In the genomic region with DNA sequence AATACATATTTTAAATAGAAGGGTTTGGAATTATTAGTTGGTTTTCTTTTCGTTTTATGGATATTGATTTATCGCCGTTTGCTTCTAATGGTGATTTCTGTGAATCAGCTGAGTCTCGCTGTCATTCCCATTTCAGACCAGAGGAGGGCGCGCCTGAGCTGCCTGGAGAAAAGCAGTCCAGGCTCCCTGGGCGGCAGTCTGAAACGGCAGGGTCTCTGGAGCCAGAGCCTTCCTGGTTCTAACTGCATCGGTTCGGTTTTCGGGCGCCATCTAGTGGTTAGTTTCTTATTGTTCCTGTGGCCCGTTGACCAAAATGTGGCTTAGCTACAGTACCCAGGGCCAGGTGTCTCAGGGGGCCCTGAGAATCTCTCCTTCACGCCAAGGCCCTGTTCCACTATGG, we compare ENCODE assay signal across 8 mouse cellular contexts. TPM values are rescaled to one million over a fixed set of nuclear protein-coding genes. Genes with fewer than 3 reads are reported as not detected.
DNase-seq lines count a peak whose midpoint lies in the region; ATAC-seq and TF ChIP-seq lines count a peak whose summit lies in the region.

No protein-coding gene starts in this region.

- H3K36me3 ChIP-seq in embryonic facial prominence, embryonic 15.5 days = no peaks in the 10 kb centered on the region
- H3K36me3 ChIP-seq in limb, embryonic 12.5 days = peaks cover 13% of the 10 kb centered on the region
- H3K36me3 ChIP-seq in midbrain, embryonic 16.5 days (ENCODE audit: control insufficient read depth, insufficient read depth, low read length) = no peaks in the 10 kb centered on the region
- H3K36me3 ChIP-seq in spleen, adult 2 months (ENCODE audit: control insufficient read depth, insufficient read depth, low read length) = no peaks in the 10 kb centered on the region

- no peaks in the 10 kb centered on the region for H3K9me3 ChIP-seq in embryonic facial prominence, embryonic 15.5 days (replicated peaks)
- peaks cover 8% of the 10 kb centered on the region for H3K9me3 ChIP-seq in limb, embryonic 12.5 days
- H3K9me3 ChIP-seq in midbrain, embryonic 16.5 days (replicated peaks; ENCODE audit: control insufficient read depth, low read length, poor library complexity, severe bottlenecking) = no peaks in the 10 kb centered on the region; the same call in 1 of the 2 replicates

- H3K27me3 ChIP-seq in embryonic facial prominence, embryonic 15.5 days = no peaks in the 10 kb centered on the region
- H3K27me3 ChIP-seq in limb, embryonic 12.5 days = no peaks in the 10 kb centered on the region
- H3K27me3 ChIP-seq in midbrain, embryonic 16.5 days (ENCODE audit: control insufficient read depth, insufficient read depth, low read depth, low read length) = no peaks in the 10 kb centered on the region
- no peaks in the 10 kb centered on the region for H3K27me3 ChIP-seq in spleen, adult 2 months (ENCODE audit: control insufficient read depth, insufficient read depth, low read length)

- no peak overlapping the region for H3K9ac ChIP-seq in embryonic facial prominence, embryonic 15.5 days
- no peak overlapping the region for H3K9ac ChIP-seq in limb, embryonic 12.5 days (replicated peaks)
- H3K9ac ChIP-seq in midbrain, embryonic 16.5 days (ENCODE audit: low read depth, low read length) = no peak overlapping the region

- peak; percentile 92 for DNase-seq in A20 (ENCODE audit: low read depth, low spot score)
- DNase-seq in heart, adult 8-10 months (ENCODE audit: low spot score) = peak; percentile 95
- peak; percentile 93 to 95 for DNase-seq in kidney, adult 8-10 months
- DNase-seq in spleen, adult 2 months (ENCODE audit: low read depth in 1 of 2, low spot score in 2 of 2) = peak; percentile 84 to 86

- TF ChIP-seq CTCF in bone marrow, adult 2 months (IDR thresholded peaks at IDR 0.05; ENCODE audit: control insufficient read depth, insufficient read depth, low read length) = peak; percentile 85
- TF ChIP-seq CTCF in spleen, adult 2 months (IDR thresholded peaks at IDR 0.05; ENCODE audit: extremely low read depth, insufficient read depth, insufficient read length, insufficient replicate concordance) = peak; percentile 90

- TF ChIP-seq POLR2A in bone marrow, adult 2 months (IDR thresholded peaks at IDR 0.05; ENCODE audit: borderline replicate concordance, control insufficient read depth, low read depth, low read length) = no peak
- no peak for TF ChIP-seq POLR2A in spleen, adult 2 months (IDR thresholded peaks at IDR 0.05; ENCODE audit: low read depth, low read length)

- no peak overlapping the region for H3K4me3 ChIP-seq in bone marrow, adult 2 months (replicated peaks; ENCODE audit: control insufficient read depth, low read depth, low read length)
- no peak overlapping the region for H3K4me3 ChIP-seq in embryonic facial prominence, embryonic 15.5 days (replicated peaks)
- H3K4me3 ChIP-seq in limb, embryonic 12.5 days (replicated peaks) = no peak overlapping the region
- H3K4me3 ChIP-seq in midbrain, embryonic 16.5 days (ENCODE audit: low read depth, low read length) = no peak overlapping the region
- H3K4me3 ChIP-seq in spleen, adult 2 months (ENCODE audit: extremely low read depth, insufficient read depth, insufficient read length) = no peak overlapping the region

- H3K4me2 ChIP-seq in embryonic facial prominence, embryonic 15.5 days (replicated peaks) = no peak overlapping the region
- H3K4me2 ChIP-seq in limb, embryonic 12.5 days = no peak overlapping the region
- H3K4me2 ChIP-seq in midbrain, embryonic 16.5 days (ENCODE audit: low read length) = no peak overlapping the region

- no peak overlapping the region for H3K27ac ChIP-seq in bone marrow, adult 2 months (ENCODE audit: control insufficient read depth, insufficient read depth, low read depth, low read length, poor library complexity)
- no peak overlapping the region for H3K27ac ChIP-seq in embryonic facial prominence, embryonic 15.5 days (replicated peaks)
- no peak overlapping the region for H3K27ac ChIP-seq in limb, embryonic 12.5 days
- H3K27ac ChIP-seq in midbrain, embryonic 16.5 days (ENCODE audit: low read length) = no peak overlapping the region
- H3K27ac ChIP-seq in spleen, adult 2 months (ENCODE audit: insufficient read depth, low read length) = no peak overlapping the region

- no peaks in the 10 kb centered on the region for H3K4me1 ChIP-seq in bone marrow, adult 2 months (ENCODE audit: control insufficient read depth, insufficient read depth, low read length)
- H3K4me1 ChIP-seq in embryonic facial prominence, embryonic 15.5 days = no peaks in the 10 kb centered on the region
- no peaks in the 10 kb centered on the region for H3K4me1 ChIP-seq in limb, embryonic 12.5 days (replicated peaks)
- H3K4me1 ChIP-seq in midbrain, embryonic 16.5 days (ENCODE audit: control insufficient read depth, insufficient read depth, low read length) = no peaks in the 10 kb centered on the region
- no peaks in the 10 kb centered on the region for H3K4me1 ChIP-seq in spleen, adult 2 months (ENCODE audit: control insufficient read depth, insufficient read depth, insufficient read length)

- ATAC-seq in embryonic facial prominence, embryonic 15.5 days (ENCODE audit: insufficient number of reproducible peaks, low FRiP score, low TSS enrichment, low read depth) = peak; percentile 71; the same call in 1 of the 2 replicates
- peak; percentile 61; the same call in 1 of the 2 replicates for ATAC-seq in limb, embryonic 12.5 days (ENCODE audit: insufficient number of reproducible peaks, insufficient read depth, low FRiP score, low TSS enrichment, low read depth)
- peak; percentile 84 for ATAC-seq in midbrain, embryonic 16.5 days

- 8% methylated on average over 14 of the region's 14 CpGs for WGBS in bone marrow, adult 2 months
- WGBS in embryonic facial prominence, embryonic 15.5 days = 5% methylated on average over 14 of the region's 14 CpGs
- 7% methylated on average over 14 of the region's 14 CpGs for WGBS in limb, embryonic 12.5 days
- 4% methylated on average over 14 of the region's 14 CpGs for WGBS in midbrain, embryonic 16.5 days
- 8% methylated on average over 14 of the region's 14 CpGs for WGBS in spleen, adult 2 months

RNA-seq across cellular contexts. Expression of a gene that starts 7.8 kb away (rescaled TPM):
- 3.7 and 8.5 TPM in 2 replicates for polyA plus RNA-seq in bone marrow, adult 2 months (2011; ENCODE audit: insufficient read depth, insufficient read length, low replicate concordance, missing spikeins)
- polyA plus RNA-seq in embryonic facial prominence, embryonic 15.5 days (2015; fragmentation: Nextera tagmentation; extraction: Ambion mirVana) = 12.8 and 14.0 TPM in 2 replicates
- total RNA-seq in heart, adult 8-10 months (2022) = 1 to 10 TPM; 3.5 to 4.9 (median 3.8) TPM
- polyA plus RNA-seq in limb, embryonic 12.5 days (2016; fragmentation: Nextera tagmentation; extraction: Ambion mirVana) = 9.4 and 9.6 TPM in 2 replicates
- polyA plus RNA-seq in midbrain, embryonic 16.5 days (2015; fragmentation: Nextera tagmentation; extraction: Ambion mirVana) = 9.8 and 10.3 TPM in 2 replicates
- 19.9 and 21.8 TPM in 2 replicates for polyA plus RNA-seq in spleen, adult 2 months (2012; rRNA removed)
